Mouse (Mus musculus): ENCODE results near the gene Fat2. TPM values are rescaled to one million over a fixed set of nuclear protein-coding genes. Genes with fewer than 3 reads are reported as not detected.
A peak's percentile ranks its signal among the peaks of the same experiment; 100 is the strongest.

Fat2 gene
- total RNA-seq, 1 experiment from 2014 or later = 0.11 TPM

GRCm38 (mm10) chr11:55239496-55239895, 96.9 kb downstream of the Fat2 start:
- DNase-seq = no peak

- peak; percentile 16 for DNase-seq
Observed at GRCm38 (mm10) chr11:55236815-55237214, 99.5 kb downstream of the Fat2 start.

GRCm38 (mm10) chr11:55234791-55235190, 101.6 kb downstream of the Fat2 start:
- DNase-seq = peak; percentile 37

DNA sequence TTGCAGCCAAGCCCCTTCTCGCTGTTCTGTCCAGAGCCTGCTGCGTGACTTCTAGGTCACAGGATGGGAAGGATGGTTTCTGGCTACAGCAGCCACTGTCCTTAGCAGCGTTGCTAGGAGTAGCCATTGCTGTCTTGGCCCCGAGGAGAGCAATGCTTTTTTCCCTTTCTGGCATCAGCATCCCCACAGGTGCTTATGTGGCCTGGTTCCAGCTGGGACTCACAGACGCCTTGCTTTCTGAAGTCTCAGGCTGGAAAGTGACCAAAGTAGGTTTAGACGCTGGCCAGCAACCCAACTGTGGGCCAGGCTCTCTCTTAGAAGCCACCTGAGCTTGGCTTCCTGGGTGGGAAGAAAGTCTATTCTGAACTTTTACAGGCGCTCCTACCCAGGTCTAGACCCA, 102.1 kb downstream of the Fat2 start:
- DNase-seq = no peak

GRCm38 (mm10) chr11:55231034-55231433, 105.3 kb downstream of the Fat2 start:
- no peak for DNase-seq

GRCm38 (mm10) chr11:55221306-55221705, 115.1 kb downstream of the Fat2 start:
- no peak for DNase-seq

- DNase-seq = no peak
Observed at GRCm38 (mm10) chr11:55218473-55218872, 117.9 kb downstream of the Fat2 start.

DNA sequence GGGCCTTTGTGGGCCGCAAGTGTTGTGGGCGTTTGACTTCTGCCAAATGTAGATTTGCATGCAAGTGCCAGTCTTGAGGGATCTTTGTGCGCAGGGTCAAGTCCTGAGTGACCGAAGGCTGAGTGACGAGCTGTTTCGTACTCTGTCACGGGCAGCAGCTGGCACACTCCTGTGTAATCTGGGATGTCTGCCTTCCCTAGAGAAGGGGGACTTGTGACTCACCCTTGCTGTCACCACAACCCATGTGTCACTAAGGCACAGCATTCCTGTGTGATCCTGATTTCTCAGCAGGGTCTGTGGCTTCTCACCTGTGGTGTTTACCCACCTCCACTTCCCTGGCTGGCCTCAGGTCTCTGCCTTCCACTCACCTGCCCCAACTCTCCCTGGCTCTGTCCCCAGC, 118.5 kb downstream of the Fat2 start:
- DNase-seq = peak; percentile 33

GRCm38 (mm10) chr11:55217418-55217817, 118.9 kb downstream of the Fat2 start:
- no peak for DNase-seq

DNA sequence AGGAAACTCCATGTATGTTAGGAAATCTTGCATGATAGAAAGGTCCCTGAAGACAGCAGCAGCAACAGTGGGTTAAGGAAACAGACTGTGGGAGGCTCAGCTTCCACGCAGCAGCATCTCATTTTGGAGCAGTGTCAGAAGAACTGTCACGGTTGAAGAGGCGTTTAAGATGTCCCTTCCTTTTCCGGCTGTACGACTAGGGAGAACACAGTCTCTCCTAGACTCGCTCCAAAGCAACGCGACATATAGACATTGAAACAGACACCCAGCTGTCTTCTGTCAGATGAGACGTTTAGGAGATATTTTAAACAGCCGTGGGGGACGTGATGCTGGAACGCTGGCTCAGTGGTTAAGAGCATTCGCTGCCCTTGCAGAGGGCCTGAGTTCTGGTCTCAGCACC, 119.5 kb downstream of the Fat2 start:
- no peak for DNase-seq

DNA sequence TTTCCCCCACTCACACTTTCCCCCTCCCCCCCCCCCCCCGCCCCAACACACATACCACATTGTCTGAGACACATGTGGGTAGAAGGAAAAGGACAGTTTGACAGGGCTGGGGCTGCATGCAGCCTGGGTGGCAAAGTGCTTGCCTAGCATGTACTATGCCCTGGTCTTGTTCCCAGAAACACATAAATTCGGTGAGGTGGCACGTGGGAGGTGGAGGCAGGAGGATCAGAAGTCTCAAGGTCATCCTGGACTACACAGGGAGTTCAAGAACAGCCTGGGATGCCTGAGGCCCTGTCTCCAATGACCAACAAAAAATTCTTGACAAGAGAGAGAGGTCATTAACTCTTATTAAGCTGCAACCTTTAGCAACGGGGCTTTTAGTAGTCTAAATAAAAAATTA, 120.3 kb downstream of the Fat2 start:
- DNase-seq = no peak

GRCm38 (mm10) chr11:55214978-55215377, 121.4 kb downstream of the Fat2 start:
- DNase-seq = peak; percentile 22

- peak; percentile 43 for DNase-seq
Observed at GRCm38 (mm10) chr11:55214161-55214560, 122.2 kb downstream of the Fat2 start.

- no peak for DNase-seq
Observed at GRCm38 (mm10) chr11:55213518-55213917, 122.8 kb downstream of the Fat2 start.

- no peak for DNase-seq
Observed at GRCm38 (mm10) chr11:55209626-55210353, 126.6 kb downstream of the Fat2 start.

DNA sequence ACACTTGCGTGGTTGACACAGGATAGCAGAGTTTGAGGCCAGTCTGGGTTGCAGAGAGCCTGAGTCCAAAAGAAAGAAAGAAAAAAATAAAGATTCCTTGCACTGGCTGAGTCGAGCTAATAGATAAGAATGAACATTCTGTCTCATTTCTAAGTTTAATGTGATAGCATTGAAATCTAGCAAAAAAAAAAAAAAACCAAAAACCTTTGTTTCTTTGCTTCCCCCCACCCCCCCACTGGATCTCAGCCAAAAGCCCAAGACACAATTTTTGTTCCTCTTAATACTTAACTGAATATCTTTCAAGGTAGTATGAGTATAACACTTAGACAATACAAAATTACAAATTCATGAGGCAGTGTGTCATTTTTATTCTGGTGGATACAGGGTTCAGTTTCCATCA, 127.3 kb downstream of the Fat2 start:
- DNase-seq = no peak

DNA sequence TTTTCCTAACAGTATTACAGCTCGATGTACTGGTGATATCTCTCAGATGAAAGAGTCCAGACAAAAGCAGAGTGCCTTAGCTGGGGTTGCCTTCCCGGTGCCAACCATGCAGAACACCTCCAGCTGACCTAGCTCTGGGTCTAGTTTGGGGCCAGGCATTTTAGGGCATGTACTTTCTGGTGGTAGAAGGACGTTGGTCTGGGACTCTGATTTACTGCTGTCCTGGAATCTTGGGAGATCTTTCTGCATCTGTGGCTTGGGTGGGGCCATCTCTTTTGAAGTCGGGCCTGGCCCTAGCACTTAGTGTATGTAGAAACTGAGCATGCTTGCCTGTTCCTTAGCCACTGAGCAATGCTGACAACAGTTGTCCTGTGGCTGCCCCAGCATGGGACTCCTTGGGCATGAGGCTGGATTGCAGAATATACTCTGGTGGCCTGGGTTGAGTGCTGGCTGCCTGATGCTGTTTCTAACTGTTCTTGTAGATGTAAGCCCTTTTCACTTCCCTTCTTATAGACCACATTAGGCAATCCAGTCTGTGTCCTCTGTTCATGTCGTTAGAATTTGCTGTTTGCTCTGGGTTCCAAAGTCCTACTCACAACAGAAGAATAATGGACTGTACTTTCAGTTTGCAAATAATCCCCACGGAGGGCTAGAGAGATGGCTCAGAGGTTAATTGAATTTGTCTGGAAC, 128.2 kb downstream of the Fat2 start:
- DNase-seq = no peak

DNA sequence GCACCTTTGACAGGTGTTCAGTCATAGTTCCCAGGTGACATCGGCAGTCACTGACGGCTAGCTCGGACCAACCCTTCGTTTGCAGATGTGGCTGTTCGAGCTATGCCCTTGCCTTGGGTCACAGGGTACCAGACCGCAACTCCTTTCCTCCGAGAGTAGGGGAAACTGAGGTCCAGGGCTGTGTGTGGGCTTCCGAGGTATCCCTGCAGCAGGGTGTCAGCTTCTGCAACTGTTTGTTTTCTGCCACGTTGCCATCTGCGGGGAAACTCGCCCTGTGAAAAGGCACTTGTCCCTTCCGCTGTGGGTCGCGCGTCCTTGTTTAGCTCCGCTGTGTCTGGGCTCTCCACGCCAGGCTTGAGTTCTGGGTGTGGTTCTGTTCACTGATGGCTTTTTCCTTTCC, 131.8 kb downstream of the Fat2 start:
- peak; percentile 37 for DNase-seq

GRCm38 (mm10) chr11:55204159-55204596, 132.2 kb downstream of the Fat2 start, which contains the start of gene Slc36a1:
Gene Slc36a1 (plus strand): TSS chr11:55204350.
- peak; percentile 98 for DNase-seq
